Mouse (Mus musculus) E14TG2a.4 (cell line): ENCODE results near the gene Ncapd2.

Source experiments
- CTCF ChIP-seq: conservative IDR thresholded peaks from 2 replicates; pipeline ENCODE4 v1.5.1; 2014; ENCODE audit warnings: low read length
- NANOG ChIP-seq: IDR thresholded peaks from 2 replicates; pipeline ENCODE4 v1.6.1; 2014; ENCODE audit warnings: borderline replicate concordance, low read length, mixed read lengths

GRCm38 (mm10) chr6:125163801-125164657, 27.5 kb downstream of the Ncapd2 start:
- TF ChIP-seq CTCF (no peak), NANOG (no peak)
